Mouse (Mus musculus): Measurements from ENCODE around the gene P2ry10. TPM values are rescaled to one million over a fixed set of nuclear protein-coding genes. Genes with fewer than 3 reads are reported as not detected.

Gene P2ry10
- not detected in 2 replicates for polyA plus RNA-seq (2015; fragmentation: Nextera tagmentation; extraction: Ambion mirVana)

GRCm38 (mm10) chrX:107088177-107088576, at the start of gene P2ry10:
Gene P2ry10 (plus strand): TSS chrX:107088492.

GRCm38 (mm10) chrX:107148681-107149080, 60.4 kb downstream of the P2ry10 start, which contains the start of gene P2ry10b:
Gene P2ry10b (plus strand): TSS chrX:107148927.

Other genes starting within 250 kb of the P2ry10 start
- gene Rtl3, start 247.8 kb upstream of the P2ry10 start, polyA plus RNA-seq (2015; fragmentation: Nextera tagmentation; extraction: Ambion mirVana) = 1.3 and 2.9 TPM in 2 replicates
- 7.8 and 8.3 TPM in 2 replicates for gene Lpar4, start 167.9 kb upstream of the P2ry10 start, polyA plus RNA-seq (2015; fragmentation: Nextera tagmentation; extraction: Ambion mirVana)
- gene P2ry10b, start 60.4 kb downstream of the P2ry10 start, polyA plus RNA-seq (2015; fragmentation: Nextera tagmentation; extraction: Ambion mirVana) = 0.59 and 0.62 TPM in 2 replicates
- 0.06 TPM in 1 of 2 replicates, not detected in the other for gene Gpr174, start 167.4 kb downstream of the P2ry10 start, polyA plus RNA-seq (2015; fragmentation: Nextera tagmentation; extraction: Ambion mirVana)

Measured in neural tube, postnatal 0 days (tissue).